Mouse (Mus musculus) heart, embryonic 12.5 days (tissue): Measurements from ENCODE around the gene Mrps18a. TPM values are rescaled to one million over a fixed set of nuclear protein-coding genes. Genes with fewer than 3 reads are reported as not detected.

Source experiments
- ATAC-seq: fragments of 200-750 bp; cut with Nextera tagmentation; 2 replicates; pipeline ENCODE4 v1.8.0; 2017; ENCODE audit warnings: moderate TSS enrichment, moderate library complexity; ENCODE audit not compliant: insufficient number of reproducible peaks, low FRiP score
- H3K27ac ChIP-seq: fragments of 300-500 bp; sonication (generic); 2 replicates; pipeline ENCODE4 v1.5.1; 2016; ENCODE audit warnings: mild to moderate bottlenecking, moderate library complexity; ENCODE audit not compliant: poor library complexity, severe bottlenecking
- H3K27me3 ChIP-seq: fragments of 300-500 bp; sonication (generic); replicated peaks from 2 replicates; pipeline ENCODE4 v1.6.1; 2016; ENCODE audit warnings: mild to moderate bottlenecking, moderate library complexity
- H3K36me3 ChIP-seq: fragments of 300-500 bp; sonication (generic); 2 replicates; pipeline ENCODE4 v1.6.1; 2016; ENCODE audit warnings: mild to moderate bottlenecking, moderate library complexity
- H3K4me1 ChIP-seq: fragments of 300-500 bp; sonication (generic); replicated peaks from 2 replicates; pipeline ENCODE4 v1.6.1; 2016; ENCODE audit warnings: mild to moderate bottlenecking
- H3K4me2 ChIP-seq: fragments of 300-500 bp; sonication (generic); 2 replicates; pipeline ENCODE4 v1.6.1; 2016; ENCODE audit warnings: mild to moderate bottlenecking, moderate library complexity
- H3K4me3 ChIP-seq: fragments of 300-500 bp; sonication (generic); 2 replicates; pipeline ENCODE4 v1.5.1; 2016; ENCODE audit warnings: mild to moderate bottlenecking
- H3K9ac ChIP-seq: fragments of 300-500 bp; sonication (generic); 2 replicates; pipeline ENCODE4 v1.6.1; 2016; ENCODE audit warnings: mild to moderate bottlenecking, moderate library complexity
- H3K9me3 ChIP-seq: fragments of 300-500 bp; sonication (generic); replicated peaks from 2 replicates; pipeline ENCODE4 v1.6.1; 2016; ENCODE audit warnings: mild to moderate bottlenecking, moderate library complexity
- WGBS: fragments of 180-500 bp; shearing (Covaris S2); methylation state at CpG from one replicate; pipeline ENCODE4 v1.1.7; 2016; 5-methylcytosine and 5-hydroxymethylcytosine counted together
- polyA plus RNA-seq: library from polyadenylated mRNA; unstranded; fragments of >200 nt; fragmentation: Nextera tagmentation; extraction: Ambion mirVana; gene quantifications from 2 replicates; pipeline ENCODE4 v1.2.1, GENCODE M21; 2016

Mrps18a gene
- polyA plus RNA-seq, 1 experiment from 2014 or later: 125 TPM

DNA sequence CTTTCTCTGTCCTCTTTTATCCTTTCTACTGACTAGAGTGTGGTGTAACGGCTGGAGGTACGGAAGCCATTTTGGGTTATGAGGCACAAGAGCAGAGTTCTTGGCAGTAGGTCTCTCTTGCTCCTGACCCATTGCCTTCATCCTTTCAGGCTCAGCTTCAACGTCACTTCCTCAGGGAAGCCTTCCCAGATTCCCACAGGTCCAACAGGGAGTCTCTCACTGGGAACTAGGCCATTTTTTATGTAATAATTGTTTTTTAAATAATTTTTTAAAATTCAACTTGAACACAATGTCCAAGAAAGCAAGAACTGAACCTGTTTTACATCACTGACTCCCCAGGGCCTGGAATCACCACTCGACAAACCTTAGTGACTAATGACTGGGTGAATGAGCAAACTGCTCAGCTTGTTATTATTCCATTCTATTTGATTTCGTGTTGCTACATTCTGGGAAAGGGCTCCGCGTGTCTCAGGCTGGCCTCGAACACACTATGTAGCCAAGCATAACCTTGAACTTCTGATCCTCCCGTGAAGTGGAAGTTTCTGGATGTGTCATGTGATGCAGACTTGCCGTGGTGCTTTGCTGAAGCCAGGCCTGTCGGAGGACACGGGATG is 32.8 kb upstream of the Mrps18a start:
- 82% methylated on average over 12 of the region's 12 CpGs for WGBS
- H3K36me3 ChIP-seq: no peaks in the 10 kb centered on the region

DNA sequence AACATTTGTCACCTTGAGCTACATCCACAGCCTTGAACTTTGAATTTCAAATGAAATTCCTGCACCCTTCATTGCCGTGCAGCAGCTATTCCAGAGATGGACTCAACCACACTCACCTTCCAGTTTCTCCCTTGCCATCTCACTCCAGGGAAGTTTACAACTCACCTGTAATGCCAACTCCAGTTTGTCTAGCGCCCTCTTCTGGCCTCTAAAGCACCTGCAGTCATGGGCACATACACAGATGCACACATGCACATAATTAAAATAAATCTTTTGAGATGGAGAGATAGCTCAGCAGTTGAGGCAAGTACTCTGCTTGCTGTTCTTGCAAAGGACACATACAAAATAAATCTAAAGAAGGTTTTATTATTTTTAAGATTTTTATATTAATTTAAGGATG is 31.7 kb upstream of the Mrps18a start:
- Histone ChIP-seq H3K9me3 (no peaks in the 10 kb centered on the region), H3K4me2 (no peak overlapping the region), H3K27me3 (no peaks in the 10 kb centered on the region), H3K4me3 (no peak overlapping the region), H3K9ac (no peak overlapping the region), H3K4me1 (peaks cover 39% of the 10 kb centered on the region), H3K27ac (no peak overlapping the region), H3K36me3 (no peaks in the 10 kb centered on the region)
- WGBS: 76% methylated on average over 2 of the region's 2 CpGs
- ATAC-seq: no peak

More for the DNA sequence above, 32.8 kb upstream of the Mrps18a start:
- ATAC-seq: no peak
- Histone ChIP-seq H3K9me3 (no peaks in the 10 kb centered on the region), H3K4me1 (peaks cover 34% of the 10 kb centered on the region), H3K27me3 (no peaks in the 10 kb centered on the region), H3K27ac (no peak overlapping the region), H3K9ac (no peak overlapping the region), H3K4me3 (no peak overlapping the region), H3K4me2 (no peak overlapping the region)

DNA sequence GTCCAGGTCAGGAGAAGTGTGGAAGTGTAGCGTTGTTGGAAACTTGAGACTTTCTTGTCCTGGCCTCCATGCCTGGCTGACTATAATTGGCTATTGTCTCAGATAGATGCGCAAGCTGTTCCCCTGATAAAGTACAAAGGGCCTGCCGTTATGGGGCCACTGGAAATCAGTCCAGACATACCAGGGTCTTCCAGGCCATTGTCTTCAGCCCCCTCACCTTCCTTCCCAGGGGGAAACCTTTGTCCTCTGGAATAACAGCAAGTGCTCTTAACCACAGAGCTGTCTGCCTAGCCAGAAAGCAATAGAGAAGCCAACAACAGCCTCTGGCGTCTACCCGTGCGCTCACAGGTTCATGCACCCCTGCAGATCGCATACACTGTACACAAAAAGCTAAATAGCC is 30.4 kb upstream of the Mrps18a start:
- H3K4me1 ChIP-seq: peaks cover 44% of the 10 kb centered on the region
- no peak overlapping the region for H3K9ac ChIP-seq
- no peaks in the 10 kb centered on the region for H3K36me3 ChIP-seq
- no peaks in the 10 kb centered on the region for H3K9me3 ChIP-seq
- no peak overlapping the region for H3K4me3 ChIP-seq
- no peak overlapping the region for H3K4me2 ChIP-seq
- H3K27ac ChIP-seq: no peak overlapping the region
- ATAC-seq: no peak
- no peaks in the 10 kb centered on the region; the same call in 1 of the 2 replicates for H3K27me3 ChIP-seq
- WGBS: 48% methylated on average over 7 of the region's 7 CpGs

DNA sequence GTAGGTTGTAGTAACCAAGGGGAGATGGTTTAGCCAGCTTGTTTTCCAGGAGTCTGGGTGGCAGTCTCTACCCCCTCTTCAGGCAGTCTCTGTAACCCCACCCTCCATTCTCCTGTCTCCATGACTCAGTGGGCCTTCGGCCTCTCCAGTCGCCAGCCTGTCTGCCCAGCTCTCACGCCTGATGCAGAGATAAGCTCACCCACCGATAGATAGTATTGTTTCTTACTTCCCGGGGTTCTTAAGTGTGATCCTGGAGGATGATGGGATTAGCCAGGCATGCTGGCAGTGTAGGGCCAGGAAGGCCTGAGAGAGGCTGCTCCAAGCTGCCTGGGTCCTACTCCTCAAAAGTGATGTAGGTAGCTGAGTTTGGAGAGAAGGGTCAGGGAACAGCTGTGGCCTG is 29.7 kb upstream of the Mrps18a start:
- Histone ChIP-seq H3K4me3 (no peak overlapping the region), H3K4me1 (peaks cover 44% of the 10 kb centered on the region), H3K27me3 (no peaks in the 10 kb centered on the region; the same call in 1 of the 2 replicates), H3K4me2 (no peak overlapping the region), H3K9me3 (no peaks in the 10 kb centered on the region), H3K9ac (no peak overlapping the region; the same call in 1 of the 2 replicates), H3K27ac (no peak overlapping the region), H3K36me3 (no peaks in the 10 kb centered on the region)
- WGBS: 19% methylated on average over 5 of the region's 5 CpGs
- ATAC-seq: peak; percentile 26; the same call in 1 of the 2 replicates

DNA sequence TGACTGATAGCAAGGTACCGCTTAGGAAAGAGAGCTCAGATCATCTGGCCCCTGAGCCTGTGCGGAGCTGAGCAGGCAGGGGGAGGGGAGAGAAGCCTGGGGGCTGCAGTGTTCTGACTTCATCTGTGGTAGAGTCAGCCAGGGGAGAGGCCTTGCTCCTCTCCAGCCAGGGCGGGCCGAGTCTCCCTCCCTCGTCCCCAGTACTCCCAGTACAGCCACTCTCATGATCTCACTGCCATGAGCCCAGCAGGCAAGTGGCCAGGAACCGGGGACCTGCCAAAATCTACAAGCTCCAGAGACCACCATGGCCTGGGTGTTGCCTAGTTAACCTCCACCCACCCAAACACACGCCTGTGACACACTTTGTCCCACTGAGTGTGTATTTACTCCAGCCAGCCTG is 29.1 kb upstream of the Mrps18a start:
- no peaks in the 10 kb centered on the region for H3K36me3 ChIP-seq
- no peaks in the 10 kb centered on the region; the same call in 1 of the 2 replicates for H3K27me3 ChIP-seq
- no peak overlapping the region for H3K4me3 ChIP-seq
- WGBS: 42% methylated on average over 7 of the region's 7 CpGs
- H3K9me3 ChIP-seq: no peaks in the 10 kb centered on the region
- peak; percentile 29; the same call in 1 of the 2 replicates for ATAC-seq
- no peak overlapping the region for H3K27ac ChIP-seq
- H3K4me1 ChIP-seq: peaks cover 49% of the 10 kb centered on the region
- no peak overlapping the region; the same call in 1 of the 2 replicates for H3K9ac ChIP-seq
- no peak overlapping the region for H3K4me2 ChIP-seq

DNA sequence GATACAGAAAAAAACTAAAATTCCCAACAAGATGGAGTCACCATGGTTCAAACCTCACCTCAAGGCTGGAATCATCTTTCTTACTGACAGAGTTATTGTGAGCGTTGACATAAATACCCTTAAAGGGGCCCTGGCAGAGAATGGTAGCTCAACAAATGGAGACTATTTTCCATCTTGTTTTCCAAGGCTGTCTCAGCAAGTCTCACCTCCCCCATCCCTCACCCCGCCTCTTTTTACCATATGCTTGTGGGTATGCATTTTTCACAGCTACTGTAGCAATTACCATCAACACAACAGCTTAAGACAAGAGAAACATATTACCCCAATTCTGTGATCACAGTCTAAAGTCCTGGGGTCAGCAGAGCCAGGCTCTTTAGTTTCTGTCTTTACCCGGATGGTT is 27.4 kb upstream of the Mrps18a start:
- Histone ChIP-seq H3K4me3 (no peak overlapping the region), H3K4me2 (peak overlapping the region; percentile 61), H3K9ac (no peak overlapping the region), H3K36me3 (no peaks in the 10 kb centered on the region), H3K4me1 (peaks cover 53% of the 10 kb centered on the region), H3K27ac (no peak overlapping the region), H3K9me3 (no peaks in the 10 kb centered on the region), H3K27me3 (no peaks in the 10 kb centered on the region; the same call in 1 of the 2 replicates)
- 72% methylated on average over 3 of the region's 3 CpGs for WGBS
- ATAC-seq: no peak

DNA sequence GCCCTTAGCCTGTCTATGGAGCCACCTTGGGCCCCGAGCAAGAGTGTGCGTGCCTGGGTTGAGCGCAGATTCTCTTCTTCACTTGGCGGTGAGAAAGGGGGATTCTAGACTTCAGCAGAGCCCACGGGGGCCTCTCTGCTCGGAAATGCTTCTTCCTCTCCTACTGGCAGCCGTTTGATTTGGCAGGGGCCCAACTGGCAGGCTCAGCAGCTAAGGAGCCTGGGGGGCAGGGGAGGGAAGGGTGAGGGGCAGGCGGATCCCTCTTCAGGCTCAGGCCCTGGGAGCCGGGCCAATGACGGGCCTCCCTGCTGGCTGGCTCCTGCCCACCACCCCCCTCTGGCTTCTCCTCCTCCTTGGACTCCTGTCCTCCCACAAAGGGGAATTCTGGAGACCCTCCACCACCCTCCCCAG is 26.7 kb upstream of the Mrps18a start:
- 7% methylated on average over 10 of the region's 10 CpGs for WGBS
- Histone ChIP-seq H3K27me3 (no peaks in the 10 kb centered on the region; the same call in 1 of the 2 replicates), H3K9me3 (no peaks in the 10 kb centered on the region), H3K9ac (peak overlapping the region; percentile 18), H3K4me3 (peak overlapping the region; percentile 16; the same call in 1 of the 2 replicates), H3K4me2 (peak overlapping the region; percentile 61), H3K27ac (peak overlapping the region; percentile 68), H3K4me1 (peaks cover 53% of the 10 kb centered on the region), H3K36me3 (no peaks in the 10 kb centered on the region)
- peak; percentile 87 for ATAC-seq

DNA sequence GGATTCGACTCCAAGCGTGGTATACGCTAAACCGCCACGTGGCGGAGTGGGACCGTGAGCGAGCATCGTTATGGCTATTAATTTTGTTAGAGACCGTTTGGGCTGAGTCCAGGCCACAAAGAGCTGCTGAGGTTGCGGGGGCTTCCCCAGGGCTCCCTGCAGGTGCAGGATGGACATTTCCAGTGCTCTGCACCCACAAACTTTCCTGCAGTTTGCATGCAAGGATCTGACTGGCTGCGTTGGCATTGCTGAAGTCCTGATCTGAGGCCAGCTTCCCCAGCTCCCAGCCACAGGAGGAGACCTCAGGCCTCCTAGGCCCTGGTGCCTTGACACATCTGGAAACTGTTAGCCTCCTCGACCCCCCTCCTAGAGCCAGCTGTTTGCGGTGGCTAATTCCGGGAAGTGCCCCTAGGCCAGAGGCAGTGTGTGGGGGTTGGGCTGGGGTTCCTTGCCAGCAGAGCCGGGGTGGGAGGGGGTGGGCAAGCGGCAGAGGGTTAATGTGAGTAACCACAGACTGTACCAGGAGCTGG is 24.4 kb upstream of the Mrps18a start:
- Histone ChIP-seq H3K27ac (no peak overlapping the region), H3K4me2 (no peak overlapping the region), H3K9ac (no peak overlapping the region), H3K27me3 (no peaks in the 10 kb centered on the region; the same call in 1 of the 2 replicates), H3K36me3 (no peaks in the 10 kb centered on the region), H3K4me3 (no peak overlapping the region), H3K9me3 (no peaks in the 10 kb centered on the region), H3K4me1 (peaks cover 40% of the 10 kb centered on the region)
- no peak for ATAC-seq
- 57% methylated on average over 17 of the region's 17 CpGs for WGBS

DNA sequence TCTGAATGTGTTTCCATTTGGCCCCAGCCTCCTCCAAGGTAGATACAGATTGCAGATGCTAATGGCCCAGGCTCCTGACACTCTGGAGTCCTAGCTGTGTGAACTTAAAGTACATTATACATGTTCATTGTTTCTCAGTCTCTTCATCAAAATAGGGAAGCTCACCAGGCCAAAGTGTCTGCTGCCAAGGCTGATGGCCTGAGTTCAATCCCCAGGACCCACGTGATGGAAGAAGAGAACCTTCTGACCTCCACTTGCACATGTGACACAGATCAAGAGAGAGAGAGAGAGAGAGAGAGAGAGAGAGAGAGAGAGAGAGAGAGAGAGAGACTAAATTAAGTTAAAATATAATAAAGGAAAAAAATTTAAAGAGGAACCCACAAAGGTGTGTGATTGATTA is 19.4 kb upstream of the Mrps18a start:
- Histone ChIP-seq H3K4me3 (no peak overlapping the region), H3K4me1 (peaks cover 7% of the 10 kb centered on the region), H3K9me3 (no peaks in the 10 kb centered on the region), H3K27ac (no peak overlapping the region), H3K4me2 (no peak overlapping the region), H3K9ac (no peak overlapping the region), H3K36me3 (no peaks in the 10 kb centered on the region), H3K27me3 (peaks cover 11% of the 10 kb centered on the region)
- 71% methylated on average over 1 of the region's 1 CpGs for WGBS
- no peak for ATAC-seq

DNA sequence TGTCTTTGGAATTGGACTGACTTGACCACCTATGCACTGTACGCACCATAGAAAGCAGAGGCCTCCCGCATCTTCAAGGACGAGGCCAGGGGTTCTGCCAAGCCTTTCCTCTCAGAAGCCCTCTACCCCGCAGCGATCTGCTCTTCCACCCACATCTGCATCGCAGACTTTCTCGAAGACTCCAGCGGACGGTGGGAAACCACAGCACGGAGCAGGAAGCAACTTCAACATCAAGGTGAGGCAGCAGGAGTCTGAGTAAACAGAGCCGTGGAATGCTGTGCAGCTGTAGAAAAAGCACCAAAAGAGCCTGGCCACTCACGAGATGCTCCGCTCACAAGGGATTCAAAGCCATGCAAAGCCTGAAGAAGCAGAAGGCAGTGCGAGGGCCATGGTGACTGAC is 18.9 kb upstream of the Mrps18a start:
- 77% methylated on average over 14 of the region's 14 CpGs for WGBS
- no peak for ATAC-seq

DNA sequence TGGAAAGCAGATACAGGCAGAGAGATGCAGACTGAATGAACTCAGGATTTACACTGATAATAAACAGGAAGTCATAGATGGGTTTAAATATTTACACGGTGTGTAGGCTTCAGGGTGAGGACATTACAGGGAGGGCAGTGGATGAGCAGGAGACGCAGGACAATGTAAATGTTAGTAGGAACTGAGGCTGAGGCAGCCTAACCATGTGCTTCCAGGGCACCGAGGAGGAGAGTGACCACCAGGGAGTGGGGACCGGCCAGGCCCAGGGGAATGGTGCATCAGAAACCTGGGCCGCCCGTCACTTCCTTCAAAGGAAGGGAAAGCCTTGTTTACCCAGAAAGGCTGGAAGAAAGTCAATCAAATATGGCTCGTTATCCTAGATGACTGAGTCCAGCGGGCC is 12.3 kb upstream of the Mrps18a start:
- no peak for ATAC-seq
- Histone ChIP-seq H3K27ac (no peak overlapping the region), H3K4me1 (no peaks in the 10 kb centered on the region), H3K9me3 (no peaks in the 10 kb centered on the region), H3K27me3 (peaks cover 10% of the 10 kb centered on the region), H3K9ac (no peak overlapping the region), H3K4me3 (no peak overlapping the region), H3K4me2 (no peak overlapping the region), H3K36me3 (no peaks in the 10 kb centered on the region)
- WGBS: 47% methylated on average over 8 of the region's 8 CpGs

More for the DNA sequence above, 18.9 kb upstream of the Mrps18a start:
- Histone ChIP-seq H3K4me2 (no peak overlapping the region), H3K27me3 (peaks cover 11% of the 10 kb centered on the region), H3K9ac (no peak overlapping the region), H3K27ac (no peak overlapping the region), H3K36me3 (no peaks in the 10 kb centered on the region), H3K4me1 (peaks cover 1% of the 10 kb centered on the region), H3K9me3 (no peaks in the 10 kb centered on the region), H3K4me3 (no peak overlapping the region)
